Mouse (Mus musculus) liver, embryonic 14.5 days (tissue): Measurements from ENCODE around the gene Zg16. TPM values are rescaled to one million over a fixed set of nuclear protein-coding genes. Genes with fewer than 3 reads are reported as not detected.
A peak's percentile ranks its signal among the peaks of the same experiment; 100 is the strongest.

Source experiments
- ATAC-seq: fragments of 200-750 bp; cut with Nextera tagmentation; 2 replicates; pipeline ENCODE4 v1.8.0; 2017; ENCODE audit warnings: moderate number of reproducible peaks, mild to moderate bottlenecking, moderate library complexity; ENCODE audit not compliant: insufficient read depth
- DNase-seq, 3 experiments: peaks; one replicate each; pipeline ENCODE4 v3.0.0-alpha.2; 2012 to 2013; ENCODE audit warnings: low read depth in 3 of 3, low spot score in 3 of 3
- H3K27ac ChIP-seq: fragments of 300-500 bp; sonication (generic); 2 replicates; pipeline ENCODE4 v1.5.1; 2014; ENCODE audit warnings: moderate library complexity, mild to moderate bottlenecking, control low read depth, inconsistent platforms
- H3K27me3 ChIP-seq: fragments of 300-500 bp; sonication (generic); 2 replicates; pipeline ENCODE4 v1.6.1; 2014; ENCODE audit warnings: mild to moderate bottlenecking, low read length, moderate library complexity; ENCODE audit not compliant: control insufficient read depth, insufficient read depth
- H3K36me3 ChIP-seq: fragments of 300-500 bp; sonication (generic); replicated peaks from 2 replicates; pipeline ENCODE4 v1.6.1; 2014; ENCODE audit warnings: low read depth; ENCODE audit not compliant: control insufficient read depth, insufficient read depth
- H3K4me1 ChIP-seq, 2 experiments: fragments of 200-500 bp in 1 of 2; fragments of 300-500 bp in 1 of 2; sonication (generic) in 1 of 2; replicated peaks; 2 replicates each; pipeline ENCODE4 v1.6.1; 2012 to 2014; ENCODE audit warnings: antibody characterized with exemption in 1 of 2, inconsistent platforms in 1 of 2, low read length in 1 of 2; ENCODE audit not compliant: control insufficient read depth in 2 of 2, insufficient read depth in 2 of 2
- H3K4me2 ChIP-seq: fragments of 300-500 bp; sonication (generic); 2 replicates; pipeline ENCODE4 v1.6.1; 2014; ENCODE audit warnings: low read depth, mild to moderate bottlenecking, control low read depth, moderate library complexity
- H3K4me3 ChIP-seq, 2 experiments: fragments of 200-500 bp in 1 of 2; fragments of 300-500 bp in 1 of 2; sonication (generic) in 1 of 2; 2 replicates each; pipeline ENCODE4 v1.5.1; 2012 to 2014; ENCODE audit warnings: low read depth in 2 of 2, low read length in 2 of 2, mild to moderate bottlenecking in 2 of 2, control low read depth in 1 of 2, inconsistent platforms in 1 of 2, moderate library complexity in 1 of 2; ENCODE audit not compliant: insufficient read depth in 1 of 2
- H3K9ac ChIP-seq: fragments of 300-500 bp; sonication (generic); replicated peaks from 2 replicates; pipeline ENCODE4 v1.6.1; 2014; ENCODE audit warnings: mild to moderate bottlenecking, control low read depth, moderate library complexity
- H3K9me3 ChIP-seq: fragments of 300-500 bp; sonication (generic); 2 replicates; pipeline ENCODE4 v1.6.1; 2016; ENCODE audit warnings: low read length, mixed read lengths; ENCODE audit not compliant: control insufficient read depth
- CTCF ChIP-seq: IDR thresholded peaks from 2 replicates; pipeline ENCODE4 v1.5.1; 2016; ENCODE audit warnings: antibody characterized with exemption, low read depth, control low read depth
- EP300 ChIP-seq: IDR thresholded peaks from 2 replicates; pipeline ENCODE4 v1.6.1; 2016; ENCODE audit warnings: antibody characterized with exemption, low read depth
- WGBS: fragments of 180-500 bp; shearing (Covaris S2); extraction: QIAGEN DNeasy Blood & Tissue Kit; methylation state at CpG from one replicate; pipeline ENCODE4 v1.1.7; 2014; ENCODE audit not compliant: insufficient replicate concordance; 5-methylcytosine and 5-hydroxymethylcytosine counted together
- polyA plus RNA-seq, 2 experiments: library from polyadenylated mRNA; depleted of rRNA in 1 of 2; stranded (reverse) in 1 of 2; unstranded in 1 of 2; fragments of >200 nt; fragmentation: Nextera tagmentation in 1 of 2; extraction: Ambion mirVana in 1 of 2; gene quantifications; 2 replicates each; pipeline versions ENCODE4 v1.2.1 to v1.2.3; 2012 to 2014

Gene Zg16
- polyA plus RNA-seq, 2 experiments = 0.08 TPM; not detected in 1

DNA sequence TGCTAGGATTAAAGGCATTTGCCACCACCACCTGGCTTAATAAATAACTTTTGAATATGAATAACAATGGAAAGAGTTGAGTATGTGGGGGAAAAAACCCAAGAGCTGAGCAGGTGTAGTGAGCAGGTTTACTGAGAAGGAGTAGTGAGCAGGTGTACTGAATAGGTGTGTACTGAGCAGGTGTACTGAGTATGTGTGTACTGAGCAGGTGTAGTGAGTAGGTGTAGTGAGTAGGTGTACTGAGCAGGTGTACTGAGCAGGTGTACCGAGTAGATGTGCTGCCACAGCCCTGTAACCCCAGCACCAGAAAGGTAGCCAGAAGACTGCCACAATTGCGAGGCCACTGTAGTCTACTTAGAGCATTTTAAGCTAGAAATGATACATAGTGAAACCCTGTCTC is 2.3 kb downstream of the Zg16 start:
- 86% methylated on average over 2 of the region's 2 CpGs for WGBS
- ATAC-seq (no peak), DNase-seq (no peak)
- no peak overlapping the region for H3K9ac ChIP-seq
- H3K27me3 ChIP-seq = no peaks in the 10 kb centered on the region
- TF ChIP-seq CTCF = no peak
- TF ChIP-seq EP300 = no peak
- H3K4me1 ChIP-seq = peaks cover 13 to 47% of the 10 kb centered on the region in 2 experiments
- H3K27ac ChIP-seq = no peak overlapping the region; the same call in 1 of the 2 replicates
- H3K4me2 ChIP-seq = no peak overlapping the region
- H3K4me3 ChIP-seq = no peak overlapping the region
- no peaks in the 10 kb centered on the region for H3K9me3 ChIP-seq
- no peaks in the 10 kb centered on the region for H3K36me3 ChIP-seq

DNA sequence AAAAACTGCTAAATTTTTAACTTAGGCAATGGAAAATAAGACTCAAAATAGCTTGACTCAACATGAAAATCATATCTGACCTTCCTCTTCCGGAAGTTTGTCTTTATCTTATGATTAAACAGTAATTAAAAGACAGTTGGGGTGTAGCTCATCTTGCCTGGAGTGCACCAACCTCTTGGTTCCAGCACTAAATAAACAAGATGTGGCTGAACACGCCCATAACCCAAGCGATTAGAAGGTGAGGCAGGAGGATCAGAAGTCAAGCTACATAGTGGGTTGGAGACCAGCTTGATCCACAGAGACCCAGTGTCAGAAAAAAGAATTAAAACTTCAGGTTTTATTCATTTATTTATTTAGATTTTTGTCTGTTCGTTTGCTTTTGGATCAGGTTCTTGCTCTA is 3.4 kb downstream of the Zg16 start:
- H3K4me1 ChIP-seq = peaks cover 6 to 38% of the 10 kb centered on the region in 2 experiments
- H3K9me3 ChIP-seq = no peaks in the 10 kb centered on the region
- WGBS = 29% methylated on average over 4 of the region's 4 CpGs
- no peak overlapping the region for H3K4me3 ChIP-seq
- no peak overlapping the region for H3K27ac ChIP-seq
- H3K27me3 ChIP-seq = no peaks in the 10 kb centered on the region
- no peak for TF ChIP-seq CTCF
- TF ChIP-seq EP300 = peak; percentile 18; the same call in 1 of the 2 replicates
- no peak overlapping the region for H3K9ac ChIP-seq
- no peak overlapping the region for H3K4me2 ChIP-seq
- no peaks in the 10 kb centered on the region for H3K36me3 ChIP-seq
- no peak for DNase-seq
- ATAC-seq = 0 out of 2 replicates have a peak, but pooled peaks have one; percentile 21

DNA sequence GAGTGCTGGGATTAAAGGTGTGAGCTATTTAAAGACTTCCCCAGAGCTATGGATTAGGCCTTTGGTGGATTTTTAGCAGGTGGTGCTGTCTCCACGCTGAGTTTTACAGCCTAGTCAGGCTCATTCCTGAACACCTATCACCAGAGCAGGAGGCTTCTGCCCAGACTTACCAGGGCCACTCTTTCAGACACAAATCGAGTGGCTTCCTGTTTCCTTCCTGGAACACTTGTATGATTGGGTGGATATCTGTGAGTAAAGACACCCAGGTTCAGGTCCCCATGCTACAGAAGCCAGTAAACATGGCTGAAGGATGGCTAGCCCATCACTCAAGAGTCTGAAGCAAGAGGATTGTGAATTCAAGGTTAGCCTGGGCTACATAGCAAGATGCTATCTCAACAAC is 4.1 kb downstream of the Zg16 start:
- H3K4me2 ChIP-seq = no peak overlapping the region
- H3K4me1 ChIP-seq = peaks cover 4 to 35% of the 10 kb centered on the region in 2 experiments; a peak in 3 of 4 replicates
- no peak for DNase-seq
- H3K36me3 ChIP-seq = no peaks in the 10 kb centered on the region
- no peak overlapping the region for H3K27ac ChIP-seq
- WGBS = 15% methylated on average over 2 of the region's 2 CpGs
- TF ChIP-seq EP300 = no peak
- no peak for TF ChIP-seq CTCF
- H3K9me3 ChIP-seq = no peaks in the 10 kb centered on the region
- ATAC-seq = no peak
- no peak overlapping the region; the same call in 1 of the 2 replicates for H3K9ac ChIP-seq
- no peaks in the 10 kb centered on the region for H3K27me3 ChIP-seq
- no peak overlapping the region for H3K4me3 ChIP-seq

DNA sequence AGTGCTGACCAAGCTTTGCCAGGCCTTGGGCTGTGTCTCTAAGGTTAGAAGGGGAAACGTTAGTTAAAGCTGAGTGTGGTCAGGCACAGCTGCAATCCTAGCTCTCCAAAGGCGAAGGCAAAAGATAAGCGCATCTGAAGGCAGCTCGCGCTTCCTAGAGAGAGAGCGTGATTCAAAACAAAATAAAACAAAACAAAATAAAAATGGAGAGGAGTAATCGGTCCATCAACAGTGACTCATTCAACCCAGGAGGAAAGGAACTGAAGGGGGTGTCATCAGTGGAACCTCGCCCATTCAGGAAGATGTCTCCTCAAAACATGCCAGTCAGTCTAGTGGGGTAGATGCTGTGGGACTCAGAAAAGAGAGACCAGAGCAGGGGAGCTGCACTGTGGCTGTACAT is 4.9 kb downstream of the Zg16 start:
- Histone ChIP-seq H3K27me3 (no peaks in the 10 kb centered on the region), H3K9me3 (no peaks in the 10 kb centered on the region), H3K4me1 (peaks cover 1 to 30% of the 10 kb centered on the region in 2 experiments; a peak in 3 of 4 replicates), H3K9ac (no peak overlapping the region), H3K36me3 (no peaks in the 10 kb centered on the region), H3K4me2 (no peak overlapping the region), H3K27ac (no peak overlapping the region), H3K4me3 (no peak overlapping the region)
- ATAC-seq (no peak), DNase-seq (no peak)
- TF ChIP-seq EP300 (no peak), CTCF (no peak)
- 40% methylated on average over 8 of the region's 8 CpGs for WGBS

DNA sequence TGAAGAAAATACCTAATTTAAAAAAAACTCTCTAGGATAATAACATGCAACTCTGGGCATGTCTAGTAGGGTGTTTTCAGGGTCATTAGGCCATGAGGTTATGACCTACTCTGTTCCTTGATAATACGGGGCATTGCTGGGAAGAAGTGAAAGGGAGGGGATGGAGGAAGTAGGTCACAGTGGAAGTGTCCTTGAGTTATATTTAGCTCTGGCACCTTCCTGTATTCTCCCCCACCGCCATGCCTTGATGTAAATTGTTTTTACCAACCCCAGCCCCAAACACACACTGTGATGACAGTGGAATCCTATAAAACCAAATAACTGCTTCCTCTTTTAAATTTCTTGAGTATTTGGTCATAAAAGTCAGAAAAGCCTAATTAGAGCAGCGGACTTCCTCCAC is 7.1 kb downstream of the Zg16 start:
- TF ChIP-seq CTCF (no peak), EP300 (no peak)
- H3K9ac ChIP-seq = no peak overlapping the region
- DNase-seq = no peak
- H3K36me3 ChIP-seq = no peaks in the 10 kb centered on the region
- 53% methylated on average over 3 of the region's 3 CpGs for WGBS
- H3K27ac ChIP-seq = no peak overlapping the region
- no peak overlapping the region for H3K4me3 ChIP-seq
- peaks cover 0 to 21% of the 10 kb centered on the region in 2 experiments; a peak in 2 of 4 replicates for H3K4me1 ChIP-seq
- no peak for ATAC-seq
- H3K9me3 ChIP-seq = no peaks in the 10 kb centered on the region; the same call in 1 of the 2 replicates
- no peaks in the 10 kb centered on the region for H3K27me3 ChIP-seq
- H3K4me2 ChIP-seq = no peak overlapping the region
